Mouse (Mus musculus): ENCODE measurements at regions not wholly inside any gene's neighbourhood (a gene's known extent, or its start where the extent isn't known, plus 50 kb on each side); places are given as distances from the start of the nearest gene placed in this dataset.

GRCm38 (mm10) chr3:149413114-149413513 is 422.8 kb upstream of the Adgrl2 start:
- Histone ChIP-seq H3K36me3 (ENCODE audit: control insufficient read depth, insufficient read depth, low read length) (no peaks in the 10 kb centered on the region), H3K27ac (ENCODE audit: insufficient read depth, low read depth, low read length) (no peak overlapping the region), H3K4me3 (ENCODE audit: low read depth, low read length) (no peak overlapping the region), H3K4me1 (ENCODE audit: control insufficient read depth, insufficient read depth, insufficient read length, low read length) (no peaks in the 10 kb centered on the region), H3K27me3 (ENCODE audit: control insufficient read depth, insufficient read depth, low read length) (no peaks in the 10 kb centered on the region)
- TF ChIP-seq CTCF (IDR thresholded peaks at IDR 0.05; ENCODE audit: extremely low read depth, insufficient read length, insufficient replicate concordance, low read depth, low read length) (no peak), POLR2A (IDR thresholded peaks at IDR 0.05; ENCODE audit: low read depth, low read length) (no peak)
- WGBS = 63% methylated on average over 4 of the region's 4 CpGs

DNA sequence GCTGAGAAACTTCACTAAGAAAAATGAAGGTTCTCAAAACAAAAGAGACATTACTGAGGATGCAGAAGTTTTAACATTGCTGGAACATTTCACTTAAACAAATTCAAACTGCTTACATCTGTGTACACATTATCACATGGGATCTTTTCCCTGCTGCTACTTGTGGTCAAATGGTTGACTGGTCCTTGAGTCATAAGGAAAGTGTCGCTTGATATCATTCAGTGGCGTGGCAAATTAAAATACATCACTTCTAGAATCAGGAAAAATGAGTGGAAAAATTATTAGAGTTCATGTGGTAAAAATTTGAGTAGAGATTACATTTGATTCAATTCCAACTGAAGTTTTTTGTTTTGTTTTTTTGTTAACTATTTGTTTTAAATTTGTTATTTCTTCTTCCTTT is 420.2 kb upstream of the Adgrl2 start:
- Histone ChIP-seq H3K4me1 (ENCODE audit: control insufficient read depth, insufficient read depth, insufficient read length, low read length) (no peaks in the 10 kb centered on the region), H3K36me3 (ENCODE audit: control insufficient read depth, insufficient read depth, low read length) (no peaks in the 10 kb centered on the region), H3K27me3 (ENCODE audit: control insufficient read depth, insufficient read depth, low read length) (no peaks in the 10 kb centered on the region), H3K27ac (ENCODE audit: insufficient read depth, low read depth, low read length) (no peak overlapping the region), H3K4me3 (ENCODE audit: low read depth, low read length) (no peak overlapping the region)
- TF ChIP-seq POLR2A (IDR thresholded peaks at IDR 0.05; ENCODE audit: low read depth, low read length) (no peak), CTCF (IDR thresholded peaks at IDR 0.05; ENCODE audit: extremely low read depth, insufficient read length, insufficient replicate concordance, low read depth, low read length) (no peak)
- WGBS = 83% methylated on average over 2 of the region's 2 CpGs

- no peak for TF ChIP-seq CTCF (IDR thresholded peaks at IDR 0.05; ENCODE audit: extremely low read depth, insufficient read length, insufficient replicate concordance, low read depth, low read length)
- no peak for TF ChIP-seq POLR2A (IDR thresholded peaks at IDR 0.05; ENCODE audit: low read depth, low read length)
- Histone ChIP-seq H3K27ac (ENCODE audit: insufficient read depth, low read depth, low read length) (no peak overlapping the region), H3K4me1 (ENCODE audit: control insufficient read depth, insufficient read depth, insufficient read length, low read length) (no peaks in the 10 kb centered on the region), H3K36me3 (ENCODE audit: control insufficient read depth, insufficient read depth, low read length) (no peaks in the 10 kb centered on the region), H3K27me3 (ENCODE audit: control insufficient read depth, insufficient read depth, low read length) (no peaks in the 10 kb centered on the region), H3K4me3 (ENCODE audit: low read depth, low read length) (no peak overlapping the region)
- WGBS = 77% methylated on average over 3 of the region's 3 CpGs
Observed at GRCm38 (mm10) chr3:149408858-149409257, 418.5 kb upstream of the Adgrl2 start.

- Histone ChIP-seq H3K27ac (ENCODE audit: insufficient read depth, low read depth, low read length) (no peak overlapping the region), H3K4me3 (ENCODE audit: low read depth, low read length) (no peak overlapping the region), H3K36me3 (ENCODE audit: control insufficient read depth, insufficient read depth, low read length) (no peaks in the 10 kb centered on the region), H3K4me1 (ENCODE audit: control insufficient read depth, insufficient read depth, insufficient read length, low read length) (no peaks in the 10 kb centered on the region), H3K27me3 (ENCODE audit: control insufficient read depth, insufficient read depth, low read length) (no peaks in the 10 kb centered on the region)
- WGBS = 78% methylated on average over 3 of the region's 3 CpGs
- TF ChIP-seq POLR2A (IDR thresholded peaks at IDR 0.05; ENCODE audit: low read depth, low read length) (no peak), CTCF (IDR thresholded peaks at IDR 0.05; ENCODE audit: extremely low read depth, insufficient read length, insufficient replicate concordance, low read depth, low read length) (no peak)
Observed at GRCm38 (mm10) chr3:149405872-149406271, 415.5 kb upstream of the Adgrl2 start.

DNA sequence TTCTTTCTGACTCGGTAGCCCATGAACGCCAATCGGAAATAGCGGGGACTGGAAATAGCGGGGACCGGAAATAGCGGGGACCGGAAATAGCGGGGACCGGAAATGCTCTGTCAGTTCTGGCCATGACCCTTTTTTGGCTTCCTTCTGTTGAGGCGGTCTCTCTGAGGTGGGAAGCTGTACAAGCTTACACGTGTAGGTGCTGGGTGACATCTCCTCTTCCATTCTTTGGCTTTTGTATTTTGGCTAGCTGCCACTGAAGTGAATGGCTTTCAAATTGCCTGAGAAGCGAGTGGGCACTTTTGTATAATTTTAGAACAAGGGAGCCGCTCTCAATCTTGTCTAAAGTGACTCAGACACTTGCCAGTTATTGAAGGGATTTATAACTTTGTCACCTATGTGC is 414.3 kb upstream of the Adgrl2 start:
- Histone ChIP-seq H3K27ac (ENCODE audit: insufficient read depth, low read depth, low read length) (no peak overlapping the region), H3K36me3 (ENCODE audit: control insufficient read depth, insufficient read depth, low read length) (no peaks in the 10 kb centered on the region), H3K4me3 (ENCODE audit: low read depth, low read length) (no peak overlapping the region), H3K4me1 (ENCODE audit: control insufficient read depth, insufficient read depth, insufficient read length, low read length) (no peaks in the 10 kb centered on the region), H3K27me3 (ENCODE audit: control insufficient read depth, insufficient read depth, low read length) (no peaks in the 10 kb centered on the region)
- 94% methylated on average over 14 of the region's 14 CpGs for WGBS
- TF ChIP-seq POLR2A (IDR thresholded peaks at IDR 0.05; ENCODE audit: low read depth, low read length) (no peak), CTCF (IDR thresholded peaks at IDR 0.05; ENCODE audit: extremely low read depth, insufficient read length, insufficient replicate concordance, low read depth, low read length) (no peak)

- Histone ChIP-seq H3K36me3 (ENCODE audit: control insufficient read depth, insufficient read depth, low read length) (no peaks in the 10 kb centered on the region), H3K27ac (ENCODE audit: insufficient read depth, low read depth, low read length) (no peak overlapping the region), H3K27me3 (ENCODE audit: control insufficient read depth, insufficient read depth, low read length) (no peaks in the 10 kb centered on the region), H3K4me1 (ENCODE audit: control insufficient read depth, insufficient read depth, insufficient read length, low read length) (no peaks in the 10 kb centered on the region), H3K4me3 (ENCODE audit: low read depth, low read length) (no peak overlapping the region)
- 79% methylated on average over 9 of the region's 9 CpGs for WGBS
- TF ChIP-seq POLR2A (IDR thresholded peaks at IDR 0.05; ENCODE audit: low read depth, low read length) (no peak), CTCF (IDR thresholded peaks at IDR 0.05; ENCODE audit: extremely low read depth, insufficient read length, insufficient replicate concordance, low read depth, low read length) (no peak)
Observed at GRCm38 (mm10) chr3:149402496-149402895, 412.1 kb upstream of the Adgrl2 start.

GRCm38 (mm10) chr3:149395082-149395481 is 404.7 kb upstream of the Adgrl2 start:
- 56% methylated on average over 4 of the region's 4 CpGs for WGBS

More at GRCm38 (mm10) chr3:149395082-149395481, 404.7 kb upstream of the Adgrl2 start:
- Histone ChIP-seq H3K4me1 (ENCODE audit: control insufficient read depth, insufficient read depth, insufficient read length, low read length) (no peaks in the 10 kb centered on the region), H3K4me3 (ENCODE audit: low read depth, low read length) (no peak overlapping the region), H3K36me3 (ENCODE audit: control insufficient read depth, insufficient read depth, low read length) (no peaks in the 10 kb centered on the region), H3K27ac (ENCODE audit: insufficient read depth, low read depth, low read length) (no peak overlapping the region), H3K27me3 (ENCODE audit: control insufficient read depth, insufficient read depth, low read length) (no peaks in the 10 kb centered on the region; the same call in 1 of the 2 replicates)
- TF ChIP-seq POLR2A (IDR thresholded peaks at IDR 0.05; ENCODE audit: low read depth, low read length) (no peak), CTCF (IDR thresholded peaks at IDR 0.05; ENCODE audit: extremely low read depth, insufficient read length, insufficient replicate concordance, low read depth, low read length) (no peak)
